Mouse (Mus musculus): ENCODE measurements around the gene Prdm11. TPM values are rescaled to one million over a fixed set of nuclear protein-coding genes. Genes with fewer than 3 reads are reported as not detected.
A peak's percentile ranks its signal among the peaks of the same experiment; 100 is the strongest.

Gene Prdm11
- polyA plus RNA-seq, 1 experiment from 2014 or later, result 3.4 TPM

GRCm38 (mm10) chr2:92945125-92945746 lies 100.7 kb downstream of the Prdm11 start:
- Histone ChIP-seq H3K4me1 (peaks cover 29% of the 10 kb centered on the region), H3K36me3 (no peaks in the 10 kb centered on the region), H3K27ac (no peak overlapping the region), H3K4me3 (no peak overlapping the region), H3K9me3 (replicated peaks) (no peaks in the 10 kb centered on the region), H3K27me3 (ENCODE audit: low read depth, poor library complexity, severe bottlenecking) (peaks cover 22% of the 10 kb centered on the region; the same call in 1 of the 2 replicates)
- DNase-seq (ENCODE audit: low spot score), result no peak
- 94% methylated on average over 11 of the region's 11 CpGs for WGBS

- 90% methylated on average over 3 of the region's 3 CpGs for WGBS
- no peak for DNase-seq (ENCODE audit: low spot score)
Observed at GRCm38 (mm10) chr2:92944356-92944755, 101.6 kb downstream of the Prdm11 start.

GRCm38 (mm10) chr2:92943406-92943805 lies 102.6 kb downstream of the Prdm11 start:
- DNase-seq (ENCODE audit: low spot score), result no peak
- H3K27ac ChIP-seq, result no peak overlapping the region
- H3K4me3 ChIP-seq, result no peak overlapping the region
- WGBS, result 93% methylated on average over 3 of the region's 3 CpGs
- peaks cover 13% of the 10 kb centered on the region for H3K4me1 ChIP-seq
- no peaks in the 10 kb centered on the region for H3K36me3 ChIP-seq
- H3K9me3 ChIP-seq (replicated peaks), result no peaks in the 10 kb centered on the region
- peaks cover 22% of the 10 kb centered on the region; the same call in 1 of the 2 replicates for H3K27me3 ChIP-seq (ENCODE audit: low read depth, poor library complexity, severe bottlenecking)

More at GRCm38 (mm10) chr2:92944356-92944755, 101.6 kb downstream of the Prdm11 start:
- no peaks in the 10 kb centered on the region for H3K36me3 ChIP-seq
- peaks cover 22% of the 10 kb centered on the region; the same call in 1 of the 2 replicates for H3K27me3 ChIP-seq (ENCODE audit: low read depth, poor library complexity, severe bottlenecking)
- H3K27ac ChIP-seq, result no peak overlapping the region
- H3K4me3 ChIP-seq, result no peak overlapping the region
- peaks cover 23% of the 10 kb centered on the region for H3K4me1 ChIP-seq
- no peaks in the 10 kb centered on the region for H3K9me3 ChIP-seq (replicated peaks)

- Histone ChIP-seq H3K36me3 (no peaks in the 10 kb centered on the region), H3K27ac (no peak overlapping the region), H3K4me3 (no peak overlapping the region), H3K27me3 (ENCODE audit: low read depth, poor library complexity, severe bottlenecking) (peaks cover 14% of the 10 kb centered on the region; the same call in 1 of the 2 replicates), H3K9me3 (replicated peaks) (no peaks in the 10 kb centered on the region), H3K4me1 (peaks cover 11% of the 10 kb centered on the region)
- WGBS, result 75% methylated on average over 3 of the region's 3 CpGs
- DNase-seq (ENCODE audit: low spot score), result no peak
Observed at GRCm38 (mm10) chr2:92941463-92941862, 104.5 kb downstream of the Prdm11 start.

- no peak for DNase-seq (ENCODE audit: low spot score)
- whole genome bisulfite sequencing, result 86% methylated on average over 9 of the region's 9 CpGs
- H3K4me1 ChIP-seq, result peaks cover 15% of the 10 kb centered on the region
- H3K36me3 ChIP-seq, result no peaks in the 10 kb centered on the region
- H3K4me3 ChIP-seq, result no peak overlapping the region
- H3K27me3 ChIP-seq (ENCODE audit: low read depth, poor library complexity, severe bottlenecking), result peaks cover 9% of the 10 kb centered on the region; the same call in 1 of the 2 replicates
- H3K27ac ChIP-seq, result no peak overlapping the region
- H3K9me3 ChIP-seq (replicated peaks), result no peaks in the 10 kb centered on the region
Observed at GRCm38 (mm10) chr2:92940963-92941362, 105.0 kb downstream of the Prdm11 start.

- H3K27ac ChIP-seq, result no peak overlapping the region
- DNase-seq (ENCODE audit: low spot score), result no peak
- WGBS, result 94% methylated on average over 7 of the region's 7 CpGs
- no peaks in the 10 kb centered on the region for H3K36me3 ChIP-seq
- no peaks in the 10 kb centered on the region for H3K27me3 ChIP-seq (ENCODE audit: low read depth, poor library complexity, severe bottlenecking)
- H3K9me3 ChIP-seq (replicated peaks), result no peaks in the 10 kb centered on the region
- peaks cover 34% of the 10 kb centered on the region for H3K4me1 ChIP-seq
- no peak overlapping the region for H3K4me3 ChIP-seq
Observed at GRCm38 (mm10) chr2:92938827-92939226, 107.1 kb downstream of the Prdm11 start.

GRCm38 (mm10) chr2:92938063-92938462 lies 107.9 kb downstream of the Prdm11 start:
- 0 out of 2 replicates have a peak, but pooled peaks cover 3% of the 10 kb centered on the region for H3K27me3 ChIP-seq (ENCODE audit: low read depth, poor library complexity, severe bottlenecking)
- H3K36me3 ChIP-seq, result no peaks in the 10 kb centered on the region
- no peaks in the 10 kb centered on the region for H3K9me3 ChIP-seq (replicated peaks)
- H3K4me3 ChIP-seq, result no peak overlapping the region
- H3K27ac ChIP-seq, result no peak overlapping the region
- peaks cover 39% of the 10 kb centered on the region for H3K4me1 ChIP-seq
- WGBS, result 83% methylated on average over 5 of the region's 5 CpGs
- DNase-seq (ENCODE audit: low spot score), result no peak

- peak overlapping the region; percentile 78 for H3K27ac ChIP-seq
Observed at GRCm38 (mm10) chr2:92935483-92935882, 110.5 kb downstream of the Prdm11 start.

GRCm38 (mm10) chr2:92934312-92934982 lies 111.5 kb downstream of the Prdm11 start:
- Histone ChIP-seq H3K4me1 (peaks cover 55% of the 10 kb centered on the region), H3K27ac (peak overlapping the region; percentile 78), H3K9me3 (replicated peaks) (no peaks in the 10 kb centered on the region), H3K36me3 (no peaks in the 10 kb centered on the region), H3K27me3 (ENCODE audit: low read depth, poor library complexity, severe bottlenecking) (0 out of 2 replicates have a peak, but pooled peaks cover 3% of the 10 kb centered on the region), H3K4me3 (no peak overlapping the region)
- WGBS, result 25% methylated on average over 10 of the region's 10 CpGs
- DNase-seq (ENCODE audit: low spot score), result peak; percentile 57

More at GRCm38 (mm10) chr2:92935483-92935882, 110.5 kb downstream of the Prdm11 start:
- no peak overlapping the region for H3K4me3 ChIP-seq
- H3K27me3 ChIP-seq (ENCODE audit: low read depth, poor library complexity, severe bottlenecking), result 0 out of 2 replicates have a peak, but pooled peaks cover 3% of the 10 kb centered on the region
- no peaks in the 10 kb centered on the region for H3K9me3 ChIP-seq (replicated peaks)
- no peaks in the 10 kb centered on the region for H3K36me3 ChIP-seq
- peaks cover 55% of the 10 kb centered on the region for H3K4me1 ChIP-seq
- no peak for DNase-seq (ENCODE audit: low spot score)
- WGBS, result 42% methylated on average over 3 of the region's 3 CpGs

- Histone ChIP-seq H3K4me1 (peaks cover 55% of the 10 kb centered on the region), H3K36me3 (no peaks in the 10 kb centered on the region), H3K27me3 (ENCODE audit: low read depth, poor library complexity, severe bottlenecking) (0 out of 2 replicates have a peak, but pooled peaks cover 3% of the 10 kb centered on the region), H3K4me3 (no peak overlapping the region), H3K27ac (peak overlapping the region; percentile 36; the same call in 1 of the 2 replicates), H3K9me3 (replicated peaks) (no peaks in the 10 kb centered on the region)
- DNase-seq (ENCODE audit: low spot score), result no peak
- 88% methylated on average over 6 of the region's 6 CpGs for WGBS
Observed at GRCm38 (mm10) chr2:92933379-92933778, 112.6 kb downstream of the Prdm11 start.

- Histone ChIP-seq H3K4me3 (no peak overlapping the region), H3K27ac (no peak overlapping the region), H3K4me1 (peaks cover 44% of the 10 kb centered on the region), H3K9me3 (replicated peaks) (no peaks in the 10 kb centered on the region), H3K36me3 (no peaks in the 10 kb centered on the region), H3K27me3 (ENCODE audit: low read depth, poor library complexity, severe bottlenecking) (0 out of 2 replicates have a peak, but pooled peaks cover 3% of the 10 kb centered on the region)
- 79% methylated on average over 7 of the region's 7 CpGs for WGBS
- no peak for DNase-seq (ENCODE audit: low spot score)
Observed at GRCm38 (mm10) chr2:92931061-92931460, 114.9 kb downstream of the Prdm11 start.

GRCm38 (mm10) chr2:92929696-92930095 lies 116.3 kb downstream of the Prdm11 start:
- no peaks in the 10 kb centered on the region for H3K9me3 ChIP-seq (replicated peaks)
- H3K4me3 ChIP-seq, result no peak overlapping the region
- no peak for DNase-seq (ENCODE audit: low spot score)
- H3K27ac ChIP-seq, result no peak overlapping the region
- WGBS, result 77% methylated on average over 5 of the region's 5 CpGs
- no peaks in the 10 kb centered on the region for H3K36me3 ChIP-seq
- H3K4me1 ChIP-seq, result peaks cover 38% of the 10 kb centered on the region
- H3K27me3 ChIP-seq (ENCODE audit: low read depth, poor library complexity, severe bottlenecking), result 0 out of 2 replicates have a peak, but pooled peaks cover 3% of the 10 kb centered on the region

- H3K36me3 ChIP-seq, result no peaks in the 10 kb centered on the region
- no peak for DNase-seq (ENCODE audit: low spot score)
- H3K4me3 ChIP-seq, result no peak overlapping the region
- peaks cover 12% of the 10 kb centered on the region for H3K4me1 ChIP-seq
- H3K27ac ChIP-seq, result no peak overlapping the region
- H3K27me3 ChIP-seq (ENCODE audit: low read depth, poor library complexity, severe bottlenecking), result no peaks in the 10 kb centered on the region
- WGBS, result 76% methylated on average over 6 of the region's 6 CpGs
- H3K9me3 ChIP-seq (replicated peaks), result no peaks in the 10 kb centered on the region
Observed at GRCm38 (mm10) chr2:92924677-92925259, 121.2 kb downstream of the Prdm11 start.
